Mouse (Mus musculus) heart, postnatal 0 days (tissue): ENCODE results near the gene Etv5. TPM values are rescaled to one million over a fixed set of nuclear protein-coding genes. Genes with fewer than 3 reads are reported as not detected.

Experiments used
- ATAC-seq: fragments of 200-750 bp; cut with Nextera tagmentation; 2 replicates; pipeline ENCODE4 v1.8.0; 2017; ENCODE audit warnings: low read depth, moderate number of reproducible peaks, moderate library complexity; ENCODE audit not compliant: insufficient read depth
- DNase-seq: peaks from one replicate; pipeline ENCODE4 v3.0.0-alpha.2; 2016; ENCODE audit warnings: low spot score
- H3K27ac ChIP-seq: fragments of 300-500 bp; sonication (generic); 2 replicates; pipeline ENCODE4 v1.5.1; 2014; ENCODE audit warnings: low read depth, mild to moderate bottlenecking
- H3K27me3 ChIP-seq: fragments of 300-500 bp; sonication (generic); 2 replicates; pipeline ENCODE4 v1.6.1; 2014; ENCODE audit warnings: low read length, mixed read lengths; ENCODE audit not compliant: control insufficient read depth, insufficient read depth
- H3K36me3 ChIP-seq: fragments of 300-500 bp; sonication (generic); replicated peaks from 2 replicates; pipeline ENCODE4 v1.6.1; 2014; ENCODE audit warnings: low read length, mixed read lengths; ENCODE audit not compliant: control insufficient read depth, insufficient read depth
- H3K4me1 ChIP-seq: fragments of 300-500 bp; sonication (generic); 2 replicates; pipeline ENCODE4 v1.6.1; 2014; ENCODE audit warnings: antibody characterized with exemption; ENCODE audit not compliant: control insufficient read depth, insufficient read depth
- H3K4me2 ChIP-seq: fragments of 300-500 bp; sonication (generic); 2 replicates; pipeline ENCODE4 v1.6.1; 2014; ENCODE audit warnings: low read depth, mild to moderate bottlenecking, low read length, moderate library complexity
- H3K4me3 ChIP-seq: fragments of 300-500 bp; sonication (generic); 2 replicates; pipeline ENCODE4 v1.5.1; 2014; ENCODE audit warnings: low read depth, low read length
- H3K9ac ChIP-seq: fragments of 300-500 bp; sonication (generic); replicated peaks from 2 replicates; pipeline ENCODE4 v1.6.1; 2014; ENCODE audit warnings: low read depth, low read length, mixed read lengths
- H3K9me3 ChIP-seq: fragments of 300-500 bp; sonication (generic); replicated peaks from 2 replicates; pipeline ENCODE4 v1.6.1; 2016; ENCODE audit warnings: low read length; ENCODE audit not compliant: control insufficient read depth
- CTCF ChIP-seq: IDR thresholded peaks from 2 replicates; pipeline ENCODE4 v1.5.1; 2016; ENCODE audit warnings: antibody characterized with exemption, control low read depth, low read depth
- EP300 ChIP-seq: IDR thresholded peaks from 2 replicates; pipeline ENCODE4 v1.6.1; 2016; ENCODE audit warnings: antibody characterized with exemption, low read depth
- WGBS: fragments of 180-500 bp; shearing (Covaris S2); extraction: QIAGEN DNeasy Blood & Tissue Kit; methylation state at CpG from one replicate; pipeline ENCODE4 v1.1.7; 2014; 5-methylcytosine and 5-hydroxymethylcytosine counted together
- polyA plus RNA-seq: library from polyadenylated mRNA; unstranded; fragments of >200 nt; fragmentation: Nextera tagmentation; extraction: Ambion mirVana; gene quantifications from 2 replicates; pipeline ENCODE4 v1.2.1, GENCODE M21; 2015
- total RNA-seq: library from RNA; depleted of rRNA; stranded (reverse); fragments of >200 nt; gene quantifications from 2 replicates; pipeline ENCODE4 v1.2.3, GENCODE M21; 2014; ENCODE audit warnings: low replicate concordance

Gene Etv5
- total and polyA plus RNA-seq, 2 experiments from 2014 or later, result 7.7 to 14.8 TPM

GRCm38 (mm10) chr16:22434530-22434929 lies 5.0 kb downstream of the Etv5 start:
- Histone ChIP-seq H3K4me2 (no peak overlapping the region), H3K36me3 (no peaks in the 10 kb centered on the region), H3K4me3 (no peak overlapping the region), H3K27ac (no peak overlapping the region), H3K4me1 (peaks cover 6% of the 10 kb centered on the region; the same call in 1 of the 2 replicates), H3K9ac (no peak overlapping the region), H3K27me3 (no peaks in the 10 kb centered on the region), H3K9me3 (no peaks in the 10 kb centered on the region)
- TF ChIP-seq EP300, result no peak
- no peak for TF ChIP-seq CTCF
- no peak for DNase-seq
- 75% methylated on average over 5 of the region's 5 CpGs for WGBS
- no peak for ATAC-seq

- 49% methylated on average over 12 of the region's 12 CpGs for WGBS
- ATAC-seq (no peak), DNase-seq (no peak)
- Histone ChIP-seq H3K4me2 (no peak overlapping the region), H3K4me1 (peaks cover 11% of the 10 kb centered on the region), H3K4me3 (no peak overlapping the region), H3K36me3 (no peaks in the 10 kb centered on the region), H3K9ac (no peak overlapping the region), H3K27ac (no peak overlapping the region), H3K9me3 (no peaks in the 10 kb centered on the region), H3K27me3 (no peaks in the 10 kb centered on the region)
- TF ChIP-seq CTCF (no peak), EP300 (no peak)
These were observed 5.6 kb downstream of the Etv5 start for GRCm38 (mm10) chr16:22433944-22434343.

GRCm38 (mm10) chr16:22431773-22432172 lies 7.7 kb downstream of the Etv5 start:
- TF ChIP-seq EP300 (no peak), CTCF (no peak)
- Histone ChIP-seq H3K36me3 (no peaks in the 10 kb centered on the region), H3K4me3 (no peak overlapping the region), H3K4me2 (no peak overlapping the region), H3K4me1 (peaks cover 18% of the 10 kb centered on the region), H3K9ac (no peak overlapping the region), H3K27ac (no peak overlapping the region), H3K9me3 (no peaks in the 10 kb centered on the region), H3K27me3 (no peaks in the 10 kb centered on the region)
- ATAC-seq (no peak), DNase-seq (no peak)
- WGBS, result 86% methylated on average over 12 of the region's 12 CpGs

GRCm38 (mm10) chr16:22431335-22431734 lies 8.2 kb downstream of the Etv5 start:
- no peak overlapping the region for H3K4me3 ChIP-seq
- no peak overlapping the region for H3K27ac ChIP-seq
- ATAC-seq (no peak), DNase-seq (no peak)
- H3K9ac ChIP-seq, result no peak overlapping the region
- H3K4me2 ChIP-seq, result no peak overlapping the region
- H3K36me3 ChIP-seq, result no peaks in the 10 kb centered on the region
- TF ChIP-seq EP300 (no peak), CTCF (no peak)
- WGBS, result 90% methylated on average over 2 of the region's 2 CpGs
- no peaks in the 10 kb centered on the region for H3K9me3 ChIP-seq
- peaks cover 18% of the 10 kb centered on the region for H3K4me1 ChIP-seq
- H3K27me3 ChIP-seq, result no peaks in the 10 kb centered on the region

- H3K27ac ChIP-seq, result no peak overlapping the region
- WGBS, result 60% methylated on average over 16 of the region's 16 CpGs
- no peak overlapping the region for H3K9ac ChIP-seq
- no peaks in the 10 kb centered on the region for H3K27me3 ChIP-seq
- no peak overlapping the region for H3K4me2 ChIP-seq
- no peaks in the 10 kb centered on the region for H3K36me3 ChIP-seq
- H3K4me3 ChIP-seq, result no peak overlapping the region
- TF ChIP-seq EP300, result no peak
- TF ChIP-seq CTCF, result no peak
- ATAC-seq (no peak), DNase-seq (no peak)
- no peaks in the 10 kb centered on the region for H3K9me3 ChIP-seq
- peaks cover 18% of the 10 kb centered on the region for H3K4me1 ChIP-seq
These were observed 9.1 kb downstream of the Etv5 start for GRCm38 (mm10) chr16:22430211-22430951.

- peaks cover 18% of the 10 kb centered on the region for H3K4me1 ChIP-seq
- peak overlapping the region; percentile 50 for H3K4me2 ChIP-seq
- H3K9ac ChIP-seq, result no peak overlapping the region
- no peaks in the 10 kb centered on the region for H3K27me3 ChIP-seq
- H3K4me3 ChIP-seq, result peak overlapping the region; percentile 14
- peak overlapping the region; percentile 36; the same call in 1 of the 2 replicates for H3K27ac ChIP-seq
- no peak for ATAC-seq
- WGBS, result 17% methylated on average over 8 of the region's 8 CpGs
- TF ChIP-seq EP300, result no peak
- no peak for TF ChIP-seq CTCF
- no peaks in the 10 kb centered on the region for H3K9me3 ChIP-seq
- DNase-seq, result no peak
- H3K36me3 ChIP-seq, result no peaks in the 10 kb centered on the region
These were observed 10.1 kb downstream of the Etv5 start for GRCm38 (mm10) chr16:22429377-22429776.
